Mouse (Mus musculus): ENCODE data around the gene Nanos3.

GRCm38 (mm10) chr8:84183261-84184084 is 1.5 kb downstream of the Nanos3 start:
- TF ChIP-seq FLI1 (IDR thresholded peaks at IDR 0.05; ENCODE audit: low read length) (no peak), GATA1 (IDR thresholded peaks at IDR 0.05; ENCODE audit: borderline replicate concordance, low read length) (no peak)
